Mouse (Mus musculus): ENCODE measurements around the gene Coq6.

GRCm38 (mm10) chr12:84397685-84398084, 36.2 kb downstream of the Coq6 start:
- TF ChIP-seq CTCF (IDR thresholded peaks at IDR 0.05; ENCODE audit: extremely low read depth, insufficient read length, insufficient replicate concordance, low read depth, low read length) (no peak), POLR2A (IDR thresholded peaks at IDR 0.05; ENCODE audit: low read depth, low read length) (no peak)

All from small intestine, adult 2 months (tissue).